31 mouse cellular contexts compared by ENCODE assay signal in the genomic region with DNA sequence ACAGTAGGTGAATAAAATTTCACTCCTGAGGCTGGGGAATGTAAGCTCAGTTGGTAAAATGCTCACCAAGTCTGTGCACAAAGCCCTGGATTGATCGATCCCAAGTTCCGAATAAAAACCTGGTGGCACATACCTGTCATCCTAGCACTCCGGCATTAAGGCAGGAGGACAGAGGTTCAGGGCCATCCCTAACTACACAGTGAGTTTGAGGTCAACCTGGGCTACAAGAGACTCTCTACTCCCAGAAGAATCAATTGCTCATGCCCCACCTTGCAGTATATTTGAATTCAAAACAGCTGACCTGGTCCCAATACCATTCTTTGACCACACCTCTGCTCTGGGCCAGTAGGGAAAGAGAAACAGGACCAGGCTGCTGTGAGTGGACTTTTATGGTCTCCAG. TPM values are rescaled to one million over a fixed set of nuclear protein-coding genes. Genes with fewer than 3 reads are reported as not detected.
"Had no signal": no experiment of that assay in that cellular context is flagged by ENCODE, and none has a peak within 500 bp of the region (broad histone marks: within the 10 kb centered on the region; RNA-seq: fewer than 3 reads in every experiment).

No protein-coding gene starts in this region.

- H3K4me3 ChIP-seq: left cerebral cortex, adult 2 months; limb, embryonic 10.5 days; limb, embryonic 12.5 days; limb, embryonic 13.5 days; limb, embryonic 15.5 days; liver, embryonic 12.5 days; liver, embryonic 13.5 days; liver, embryonic 15.5 days; lung, embryonic 15.5 days; megakaryocyte, embryonic 14.5 days; midbrain, embryonic 10.5 days; midbrain, embryonic 12.5 days; midbrain, embryonic 15.5 days; myocyte; neural tube, embryonic 12.5 days had no signal

- DNase-seq: left cerebral cortex, postnatal 4 days; liver; liver, embryonic 13.5 days; liver, postnatal 0 days; lung, adult 18-20 months; lung, adult 2 months; lung, embryonic 14.5 days; lung, postnatal 10 days; lung, postnatal 14 days; lung, postnatal 36 days; lung, postnatal 4 days; midbrain, embryonic 14.5 days had no signal

- H3K4me2 ChIP-seq: limb, embryonic 12.5 days; limb, embryonic 13.5 days; limb, embryonic 15.5 days; liver, embryonic 11.5 days; liver, embryonic 12.5 days; liver, embryonic 13.5 days; liver, embryonic 15.5 days; lung, embryonic 14.5 days; lung, embryonic 15.5 days; midbrain, embryonic 12.5 days; midbrain, embryonic 15.5 days; neural tube, embryonic 12.5 days had no signal

- H3K36me3 ChIP-seq: limb, embryonic 10.5 days; limb, embryonic 12.5 days; limb, embryonic 13.5 days; limb, embryonic 15.5 days; liver, embryonic 12.5 days; liver, embryonic 13.5 days; liver, embryonic 15.5 days; lung, embryonic 15.5 days; midbrain, embryonic 10.5 days; midbrain, embryonic 12.5 days; midbrain, embryonic 15.5 days; neural tube, embryonic 12.5 days had no signal

- ATAC-seq: liver, embryonic 12.5 days; liver, postnatal 0 days; lung, postnatal 0 days had no signal

- H3K27me3 ChIP-seq: limb, embryonic 12.5 days; limb, embryonic 13.5 days; limb, embryonic 15.5 days; liver, embryonic 12.5 days; liver, embryonic 13.5 days; liver, embryonic 15.5 days; lung, embryonic 15.5 days; midbrain, embryonic 15.5 days; neural tube, embryonic 12.5 days had no signal

- H3K9ac ChIP-seq: limb, embryonic 12.5 days; limb, embryonic 13.5 days; limb, embryonic 15.5 days; liver, embryonic 12.5 days; liver, embryonic 13.5 days; liver, embryonic 14.5 days; liver, embryonic 15.5 days; liver, postnatal 0 days; lung, embryonic 14.5 days; lung, embryonic 15.5 days; midbrain, embryonic 12.5 days; midbrain, embryonic 15.5 days; neural tube, embryonic 12.5 days had no signal

- H3K27ac ChIP-seq: left cerebral cortex, adult 2 months; limb, embryonic 10.5 days; limb, embryonic 12.5 days; limb, embryonic 13.5 days; limb, embryonic 15.5 days; liver, embryonic 12.5 days; liver, embryonic 13.5 days; liver, embryonic 14.5 days; liver, embryonic 15.5 days; lung, embryonic 15.5 days; macrophage; midbrain, embryonic 10.5 days; midbrain, embryonic 12.5 days; midbrain, embryonic 15.5 days; neural tube, embryonic 12.5 days had no signal

- H3K4me1 ChIP-seq: liver, embryonic 15.5 days; midbrain, embryonic 15.5 days; neural tube, embryonic 12.5 days had no signal

- H3K9me3 ChIP-seq: limb, embryonic 10.5 days; limb, embryonic 12.5 days; limb, embryonic 13.5 days; limb, embryonic 15.5 days; liver, embryonic 12.5 days; liver, embryonic 13.5 days; liver, embryonic 15.5 days; lung, embryonic 15.5 days; megakaryocyte, embryonic 14.5 days; midbrain, embryonic 10.5 days; midbrain, embryonic 12.5 days; midbrain, embryonic 15.5 days; neural tube, embryonic 12.5 days had no signal

RNA-seq across cellular contexts. Expression of a gene that starts 35.2 kb away (rescaled TPM):
- total RNA-seq: megakaryocyte-erythroid progenitor cell, adult 5-6 weeks had no signal
